Mouse (Mus musculus): ENCODE results near the gene Tmem185b. TPM values are rescaled to one million over a fixed set of nuclear protein-coding genes. Genes with fewer than 3 reads are reported as not detected.

The Tmem185b gene
- polyA plus RNA-seq, 1 experiment, result 9.9 TPM

DNA sequence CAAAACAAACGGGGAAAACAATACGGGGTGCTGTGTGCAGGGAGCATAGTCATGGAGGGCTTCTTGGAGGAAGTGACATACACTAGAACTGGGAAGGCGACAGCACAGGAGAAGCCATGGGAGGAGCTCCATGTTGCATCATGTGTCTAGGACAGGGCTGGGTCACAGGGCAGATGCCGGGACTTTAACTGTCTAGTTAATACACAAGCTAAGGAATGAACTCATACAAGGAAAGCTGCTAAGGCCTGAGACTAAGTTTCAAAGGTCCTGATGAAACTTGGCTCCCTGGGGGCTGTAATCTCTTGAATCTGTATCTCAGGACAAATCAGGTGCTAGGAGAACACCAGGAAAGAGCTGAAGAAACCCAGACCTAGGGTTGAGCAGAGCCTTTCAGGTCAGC, 3.2 kb upstream of the Tmem185b start:
- TF ChIP-seq POLR2A (IDR thresholded peaks at IDR 0.05; ENCODE audit: borderline replicate concordance, control insufficient read depth, low read depth, low read length) (no peak), CTCF (IDR thresholded peaks at IDR 0.05; ENCODE audit: control insufficient read depth, insufficient read depth, low read length) (no peak)
- 57% methylated on average over 4 of the region's 4 CpGs for WGBS
- H3K4me3 ChIP-seq (replicated peaks; ENCODE audit: control insufficient read depth, low read depth, low read length), result no peak overlapping the region
- no peak overlapping the region for H3K27ac ChIP-seq (ENCODE audit: control insufficient read depth, insufficient read depth, low read depth, low read length, poor library complexity)
- no peaks in the 10 kb centered on the region; the same call in 1 of the 2 replicates for H3K4me1 ChIP-seq (ENCODE audit: control insufficient read depth, insufficient read depth, low read length)

DNA sequence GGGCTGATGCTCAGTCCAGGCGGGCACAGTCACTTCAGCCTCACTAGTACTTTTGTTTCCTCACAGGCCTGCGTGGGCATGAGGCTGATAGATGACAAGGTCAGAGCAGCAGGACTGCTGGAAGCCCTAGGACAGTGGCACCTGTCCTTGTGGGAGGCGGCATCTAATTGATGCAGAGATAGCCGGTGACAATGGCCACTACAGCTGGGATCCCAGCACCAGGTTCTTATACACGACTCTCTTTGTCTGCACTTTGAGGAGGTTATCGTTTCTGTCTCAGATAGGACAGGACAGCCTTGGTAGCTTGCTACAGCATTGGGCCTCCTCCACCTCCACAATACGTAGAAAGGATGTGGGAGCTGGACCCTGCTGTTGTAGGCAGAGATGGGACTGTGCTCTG, 2.6 kb upstream of the Tmem185b start:
- TF ChIP-seq POLR2A (IDR thresholded peaks at IDR 0.05; ENCODE audit: borderline replicate concordance, control insufficient read depth, low read depth, low read length) (no peak), CTCF (IDR thresholded peaks at IDR 0.05; ENCODE audit: control insufficient read depth, insufficient read depth, low read length) (no peak)

DNA sequence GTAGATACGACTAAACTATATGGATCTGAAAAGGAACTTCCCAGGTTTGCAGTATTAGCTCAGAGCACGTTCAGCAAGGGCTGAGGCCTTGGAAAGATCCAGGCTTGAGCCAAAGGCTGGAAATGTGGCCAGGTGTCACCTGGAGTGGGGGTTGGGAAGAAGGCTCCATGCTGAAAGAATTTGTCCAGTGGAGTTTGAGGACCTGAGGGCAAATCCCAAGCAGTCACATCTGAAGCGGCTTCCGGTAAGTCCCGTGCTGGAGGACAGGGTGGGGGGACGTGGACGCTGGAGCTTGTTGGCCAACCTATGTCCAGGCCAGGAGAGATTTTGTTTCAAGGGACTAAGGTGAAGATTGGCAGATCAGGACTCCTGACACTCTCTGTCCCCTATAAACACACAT, 2.1 kb upstream of the Tmem185b start:
- Histone ChIP-seq H3K4me1 (ENCODE audit: control insufficient read depth, insufficient read depth, low read length) (no peaks in the 10 kb centered on the region; the same call in 1 of the 2 replicates), H3K4me3 (replicated peaks; ENCODE audit: control insufficient read depth, low read depth, low read length) (no peak overlapping the region), H3K27ac (ENCODE audit: control insufficient read depth, insufficient read depth, low read depth, low read length, poor library complexity) (no peak overlapping the region)
- TF ChIP-seq CTCF (IDR thresholded peaks at IDR 0.05; ENCODE audit: control insufficient read depth, insufficient read depth, low read length), result no peak
- no peak for TF ChIP-seq POLR2A (IDR thresholded peaks at IDR 0.05; ENCODE audit: borderline replicate concordance, control insufficient read depth, low read depth, low read length)
- WGBS, result 83% methylated on average over 7 of the region's 7 CpGs

More for the DNA sequence above, 2.6 kb upstream of the Tmem185b start:
- Histone ChIP-seq H3K27ac (ENCODE audit: control insufficient read depth, insufficient read depth, low read depth, low read length, poor library complexity) (no peak overlapping the region), H3K4me1 (ENCODE audit: control insufficient read depth, insufficient read depth, low read length) (no peaks in the 10 kb centered on the region; the same call in 1 of the 2 replicates), H3K4me3 (replicated peaks; ENCODE audit: control insufficient read depth, low read depth, low read length) (no peak overlapping the region)
- 85% methylated on average over 7 of the region's 7 CpGs for WGBS

DNA sequence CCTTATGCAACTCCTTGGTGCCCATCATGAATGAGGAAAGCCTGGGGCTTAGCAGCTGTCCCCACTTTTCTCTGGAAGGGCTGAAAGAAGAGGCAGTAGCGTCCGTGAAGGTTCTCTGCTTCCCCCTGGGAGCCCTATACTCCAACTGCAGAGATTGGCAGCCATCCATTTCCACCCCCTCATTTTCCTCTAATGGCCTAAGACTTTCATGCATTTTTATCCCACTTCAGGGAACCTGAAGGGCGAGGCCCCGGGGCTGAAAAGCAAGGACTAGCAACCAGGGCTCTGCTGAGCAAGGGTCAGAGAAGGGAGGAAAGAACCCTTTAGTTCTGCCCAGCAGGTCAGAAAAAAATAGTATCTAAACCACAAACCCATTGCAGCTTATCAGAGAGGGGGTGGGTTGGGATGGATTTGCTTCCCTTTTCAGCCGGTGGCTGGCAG, 936 bp upstream of the Tmem185b start:
- 10% methylated on average over 5 of the region's 5 CpGs for WGBS
- Histone ChIP-seq H3K4me3 (replicated peaks; ENCODE audit: control insufficient read depth, low read depth, low read length) (no peak overlapping the region), H3K4me1 (ENCODE audit: control insufficient read depth, insufficient read depth, low read length) (no peaks in the 10 kb centered on the region; the same call in 1 of the 2 replicates), H3K27ac (ENCODE audit: control insufficient read depth, insufficient read depth, low read depth, low read length, poor library complexity) (no peak overlapping the region)
- TF ChIP-seq POLR2A (IDR thresholded peaks at IDR 0.05; ENCODE audit: borderline replicate concordance, control insufficient read depth, low read depth, low read length), result no peak
- no peak for TF ChIP-seq CTCF (IDR thresholded peaks at IDR 0.05; ENCODE audit: control insufficient read depth, insufficient read depth, low read length)

DNA sequence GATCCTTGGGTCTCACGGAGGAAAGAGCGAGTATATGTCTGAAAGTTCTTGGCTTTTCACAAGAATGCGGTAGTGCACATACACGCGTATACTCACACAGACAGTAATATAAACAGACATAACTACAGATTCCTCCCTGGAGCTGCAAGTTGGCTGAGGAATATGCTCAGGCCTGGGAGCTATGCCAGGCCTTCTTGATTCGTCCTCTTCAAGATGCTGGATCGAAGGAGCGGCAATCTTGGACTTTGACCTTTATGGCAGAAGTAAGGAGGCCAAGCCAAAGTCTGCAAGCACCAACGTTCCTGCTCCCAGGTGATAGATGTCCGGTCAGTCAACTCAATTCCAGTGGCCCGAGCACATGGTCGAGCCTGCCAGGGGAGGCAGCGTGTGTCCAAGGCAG, 5.0 kb downstream of the Tmem185b start:
- 85% methylated on average over 13 of the region's 13 CpGs for WGBS
- TF ChIP-seq POLR2A (IDR thresholded peaks at IDR 0.05; ENCODE audit: borderline replicate concordance, control insufficient read depth, low read depth, low read length), result no peak
- TF ChIP-seq CTCF (IDR thresholded peaks at IDR 0.05; ENCODE audit: control insufficient read depth, insufficient read depth, low read length), result no peak
- H3K4me1 ChIP-seq (ENCODE audit: control insufficient read depth, insufficient read depth, low read length), result peaks cover 15% of the 10 kb centered on the region
- H3K27ac ChIP-seq (ENCODE audit: control insufficient read depth, insufficient read depth, low read depth, low read length, poor library complexity), result no peak overlapping the region
- no peak overlapping the region for H3K4me3 ChIP-seq (replicated peaks; ENCODE audit: control insufficient read depth, low read depth, low read length)

DNA sequence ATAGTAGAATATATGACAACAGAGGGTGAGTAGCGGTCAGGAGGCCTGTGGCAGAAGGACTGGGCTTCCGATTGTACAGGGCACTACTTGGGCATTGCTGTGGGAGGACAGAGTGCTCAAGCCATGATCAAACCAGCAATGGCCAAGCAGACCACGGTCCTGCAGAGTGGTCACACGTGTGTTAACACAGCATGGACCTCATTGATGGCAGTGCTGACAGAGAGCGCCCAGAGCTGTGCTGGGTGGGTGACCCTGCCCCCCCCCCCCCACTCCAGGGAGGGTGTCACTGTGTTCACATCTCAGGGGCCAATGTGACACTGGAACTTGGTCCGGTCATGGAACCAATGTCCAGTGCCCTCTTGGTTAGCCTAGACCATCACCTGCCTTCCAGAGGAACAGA, 6.2 kb downstream of the Tmem185b start:
- peaks cover 15% of the 10 kb centered on the region for H3K4me1 ChIP-seq (ENCODE audit: control insufficient read depth, insufficient read depth, low read length)
- H3K4me3 ChIP-seq (replicated peaks; ENCODE audit: control insufficient read depth, low read depth, low read length), result no peak overlapping the region
- TF ChIP-seq POLR2A (IDR thresholded peaks at IDR 0.05; ENCODE audit: borderline replicate concordance, control insufficient read depth, low read depth, low read length) (no peak), CTCF (IDR thresholded peaks at IDR 0.05; ENCODE audit: control insufficient read depth, insufficient read depth, low read length) (no peak)
- WGBS, result 87% methylated on average over 6 of the region's 6 CpGs
- H3K27ac ChIP-seq (ENCODE audit: control insufficient read depth, insufficient read depth, low read depth, low read length, poor library complexity), result no peak overlapping the region; the same call in 1 of the 2 replicates

DNA sequence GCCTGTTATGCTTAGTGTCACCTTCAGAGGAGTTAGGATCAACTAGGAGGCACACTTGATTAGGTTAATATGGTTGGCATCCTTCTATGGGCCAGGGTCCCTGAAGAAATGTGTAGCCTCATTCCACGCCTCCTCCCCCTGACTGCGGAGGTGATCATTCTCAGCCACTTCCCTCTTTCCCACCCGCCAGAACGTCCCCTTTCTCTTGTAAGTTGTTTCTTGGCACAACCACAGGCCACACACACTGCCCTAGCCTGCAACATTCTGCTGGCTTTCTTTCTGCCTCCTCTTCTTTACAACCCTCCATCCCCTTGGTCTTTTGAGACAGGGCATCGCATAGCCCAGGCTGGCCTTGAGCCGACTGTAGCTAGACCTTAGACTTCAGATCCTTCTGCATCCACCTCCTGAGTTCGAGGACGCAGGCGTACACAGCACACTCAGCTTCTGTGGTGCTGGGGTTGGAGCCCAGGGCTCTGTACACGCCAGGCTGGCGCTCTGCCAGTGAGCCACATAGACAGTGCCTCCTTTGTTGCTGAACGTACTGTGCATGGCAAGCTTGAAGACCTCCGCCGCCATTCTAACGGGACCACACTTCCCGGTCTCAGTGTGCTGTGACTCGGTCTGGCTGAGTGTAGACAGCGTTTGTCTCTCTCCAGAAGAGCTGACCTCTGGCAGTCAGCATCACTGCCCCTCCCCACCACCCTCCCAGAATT, 7.3 kb downstream of the Tmem185b start:
- TF ChIP-seq CTCF (IDR thresholded peaks at IDR 0.05; ENCODE audit: control insufficient read depth, insufficient read depth, low read length) (no peak), POLR2A (IDR thresholded peaks at IDR 0.05; ENCODE audit: borderline replicate concordance, control insufficient read depth, low read depth, low read length) (no peak)
- WGBS, result 62% methylated on average over 18 of the region's 18 CpGs
- no peak overlapping the region for H3K27ac ChIP-seq (ENCODE audit: control insufficient read depth, insufficient read depth, low read depth, low read length, poor library complexity)
- peaks cover 15% of the 10 kb centered on the region for H3K4me1 ChIP-seq (ENCODE audit: control insufficient read depth, insufficient read depth, low read length)
- no peak overlapping the region for H3K4me3 ChIP-seq (replicated peaks; ENCODE audit: control insufficient read depth, low read depth, low read length)

DNA sequence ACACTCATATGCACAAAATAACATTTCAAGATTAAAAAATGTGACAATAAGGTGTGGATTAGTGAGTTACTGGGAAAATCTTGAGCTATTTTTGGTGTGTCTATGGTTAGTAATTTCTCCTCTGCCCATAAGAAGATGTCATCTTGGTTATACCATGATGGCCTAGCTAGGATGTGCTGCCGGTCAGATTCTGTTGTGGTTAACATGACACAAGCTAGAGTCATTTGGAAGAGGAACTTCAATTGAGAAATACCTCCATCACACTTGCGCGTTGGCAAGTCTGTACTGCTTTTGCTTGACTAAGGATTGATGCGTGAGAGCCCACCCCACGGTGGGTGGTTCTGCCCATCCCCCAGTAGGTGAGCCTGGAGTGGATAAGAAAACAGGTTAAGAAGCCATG, 8.4 kb downstream of the Tmem185b start:
- TF ChIP-seq CTCF (IDR thresholded peaks at IDR 0.05; ENCODE audit: control insufficient read depth, insufficient read depth, low read length) (no peak), POLR2A (IDR thresholded peaks at IDR 0.05; ENCODE audit: borderline replicate concordance, control insufficient read depth, low read depth, low read length) (no peak)
- Histone ChIP-seq H3K4me3 (replicated peaks; ENCODE audit: control insufficient read depth, low read depth, low read length) (no peak overlapping the region), H3K4me1 (ENCODE audit: control insufficient read depth, insufficient read depth, low read length) (peaks cover 15% of the 10 kb centered on the region), H3K27ac (ENCODE audit: control insufficient read depth, insufficient read depth, low read depth, low read length, poor library complexity) (peak overlapping the region; percentile 93)
- 26% methylated on average over 5 of the region's 5 CpGs for WGBS
